Mouse (Mus musculus): Measurements from ENCODE around the gene Sema4a. TPM values are rescaled to one million over a fixed set of nuclear protein-coding genes. Genes with fewer than 3 reads are reported as not detected.
A peak's percentile ranks its signal among the peaks of the same experiment; 100 is the strongest.

The Sema4a gene
- polyA plus RNA-seq, 1 experiment from 2014 or later = 27.9 TPM

DNA sequence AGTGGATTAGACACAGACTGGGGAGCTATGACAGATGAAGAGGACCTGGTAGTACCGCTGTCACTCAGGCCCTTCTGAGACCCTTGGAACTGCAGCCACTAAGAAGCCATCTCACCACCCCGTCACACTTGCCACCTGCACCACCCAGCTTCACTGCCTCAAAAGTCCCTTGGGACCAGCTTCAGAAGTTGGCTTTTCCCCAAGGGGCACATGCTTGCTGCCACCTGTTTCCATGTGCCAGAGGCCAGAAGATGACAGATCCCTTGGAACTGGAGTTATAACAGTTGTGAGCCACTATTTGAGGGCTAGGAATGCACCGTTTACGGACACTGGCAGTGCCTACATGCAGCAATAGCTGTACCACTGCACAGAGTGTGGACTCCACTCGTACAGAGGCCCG, 65.7 kb downstream of the Sema4a start:
- no peak for TF ChIP-seq EP300 (optimal IDR thresholded peaks at IDR 0.05)
- no peak for TF ChIP-seq CTCF (IDR thresholded peaks at IDR 0.05; ENCODE audit: low read depth)
- DNase-seq (ENCODE audit: low spot score) (no peak), ATAC-seq (ENCODE audit: low FRiP score, low TSS enrichment) (peak; percentile 28; the same call in 1 of the 2 replicates)
- no peak overlapping the region for H3K4me2 ChIP-seq (replicated peaks; ENCODE audit: low read depth)
- no peaks in the 10 kb centered on the region for H3K9me3 ChIP-seq (ENCODE audit: control insufficient read depth, low read length)
- H3K27me3 ChIP-seq (ENCODE audit: control insufficient read depth, insufficient read depth, low read length) = no peaks in the 10 kb centered on the region
- H3K4me3 ChIP-seq (ENCODE audit: low read depth, low read length) = no peak overlapping the region
- 94% methylated on average over 6 of the region's 6 CpGs for WGBS
- H3K9ac ChIP-seq (ENCODE audit: low read length) = no peak overlapping the region
- no peak overlapping the region for H3K27ac ChIP-seq (replicated peaks)
- peaks cover 2% of the 10 kb centered on the region; the same call in 1 of the 2 replicates for H3K36me3 ChIP-seq (ENCODE audit: control insufficient read depth, insufficient read depth, low read length)
- H3K4me1 ChIP-seq (replicated peaks; ENCODE audit: control insufficient read depth, insufficient read depth) = no peaks in the 10 kb centered on the region

DNA sequence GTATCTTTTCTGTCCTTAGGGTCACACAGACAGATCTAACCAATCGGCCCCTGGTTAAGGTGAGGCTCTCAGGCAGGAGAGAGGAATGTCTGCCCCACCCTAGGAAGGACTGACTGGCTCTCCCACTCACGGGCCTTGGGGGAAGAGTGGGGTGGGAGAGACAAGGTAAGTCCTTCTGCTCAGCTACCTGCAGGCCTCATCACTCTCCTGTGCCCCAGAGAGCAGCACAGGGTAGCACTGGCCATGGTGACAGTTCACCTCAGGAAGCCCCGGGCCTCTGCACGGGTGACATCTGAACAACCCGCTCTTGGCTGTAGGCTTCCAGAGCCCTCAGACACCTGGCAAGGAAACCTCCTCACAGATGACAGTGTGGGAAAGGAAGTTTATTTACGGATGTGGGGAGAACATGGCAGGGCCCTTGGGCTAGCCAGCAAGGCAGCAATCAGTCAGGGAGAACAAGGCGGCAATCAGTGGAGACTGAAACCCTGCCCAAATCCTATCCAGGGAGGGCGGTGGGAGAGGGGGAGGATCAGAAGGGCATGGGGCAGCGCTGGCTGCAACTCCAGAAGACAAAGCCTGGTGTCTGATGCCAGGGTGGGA, 67.1 kb downstream of the Sema4a start:
- H3K4me3 ChIP-seq (ENCODE audit: low read depth, low read length) = no peak overlapping the region
- no peak overlapping the region for H3K4me2 ChIP-seq (replicated peaks; ENCODE audit: low read depth)
- no peaks in the 10 kb centered on the region for H3K4me1 ChIP-seq (replicated peaks; ENCODE audit: control insufficient read depth, insufficient read depth)
- no peak for TF ChIP-seq CTCF (IDR thresholded peaks at IDR 0.05; ENCODE audit: low read depth)
- TF ChIP-seq EP300 (optimal IDR thresholded peaks at IDR 0.05) = no peak
- 0 out of 2 replicates have a peak overlapping the region, but pooled peaks have one; percentile 8 for H3K9ac ChIP-seq (ENCODE audit: low read length)
- WGBS = 73% methylated on average over 9 of the region's 9 CpGs
- DNase-seq (ENCODE audit: low spot score) (no peak), ATAC-seq (ENCODE audit: low FRiP score, low TSS enrichment) (0 out of 2 replicates have a peak, but pooled peaks have one; percentile 36)
- H3K9me3 ChIP-seq (ENCODE audit: control insufficient read depth, low read length) = no peaks in the 10 kb centered on the region
- H3K27me3 ChIP-seq (ENCODE audit: control insufficient read depth, insufficient read depth, low read length) = no peaks in the 10 kb centered on the region
- peaks cover 2% of the 10 kb centered on the region; the same call in 1 of the 2 replicates for H3K36me3 ChIP-seq (ENCODE audit: control insufficient read depth, insufficient read depth, low read length)
- no peak overlapping the region for H3K27ac ChIP-seq (replicated peaks)

Small RNA genes lying within 50 kb of the gene (microRNA-seq; reads per million reads assigned to microRNA genes)
- gene Mir7011 = not detected

Other genes with a start within 250 kb of the Sema4a start
- 19.4 and 27.0 TPM in 2 replicates for gene Rhbg, start 206.5 kb downstream of the Sema4a start, polyA plus RNA-seq (2015; fragmentation: Nextera tagmentation; extraction: Ambion mirVana)
- 0.36 and 2.0 TPM in 2 replicates for gene Gm38392, start 174.0 kb downstream of the Sema4a start, polyA plus RNA-seq (2015; fragmentation: Nextera tagmentation; extraction: Ambion mirVana)
- gene Tsacc, start 164.2 kb downstream of the Sema4a start, polyA plus RNA-seq (2015; fragmentation: Nextera tagmentation; extraction: Ambion mirVana) = 9.1 and 9.3 TPM in 2 replicates
- gene Cct3, start 164.1 kb downstream of the Sema4a start, polyA plus RNA-seq (2015; fragmentation: Nextera tagmentation; extraction: Ambion mirVana) = 230 and 233 TPM in 2 replicates
- gene Glmp, start 136.2 kb downstream of the Sema4a start, polyA plus RNA-seq (2015; fragmentation: Nextera tagmentation; extraction: Ambion mirVana) = 161 and 166 TPM in 2 replicates
- 51.9 and 54.1 TPM in 2 replicates for gene Tmem79, start 125.0 kb downstream of the Sema4a start, polyA plus RNA-seq (2015; fragmentation: Nextera tagmentation; extraction: Ambion mirVana)
- 15.9 and 19.0 TPM in 2 replicates for gene Smg5, start 124.9 kb downstream of the Sema4a start, polyA plus RNA-seq (2015; fragmentation: Nextera tagmentation; extraction: Ambion mirVana)
- 12.3 and 16.2 TPM in 2 replicates for gene Paqr6, start 96.6 kb downstream of the Sema4a start, polyA plus RNA-seq (2015; fragmentation: Nextera tagmentation; extraction: Ambion mirVana)
- 199 and 225 TPM in 2 replicates for gene Bglap3, start 88.4 kb downstream of the Sema4a start, polyA plus RNA-seq (2015; fragmentation: Nextera tagmentation; extraction: Ambion mirVana)
- gene Bglap2, start 82.5 kb downstream of the Sema4a start, polyA plus RNA-seq (2015; fragmentation: Nextera tagmentation; extraction: Ambion mirVana) = 20.1 and 24.9 TPM in 2 replicates
- 0.64 TPM in 1 of 2 replicates, not detected in the other for gene Bglap, start 76.7 kb downstream of the Sema4a start, polyA plus RNA-seq (2015; fragmentation: Nextera tagmentation; extraction: Ambion mirVana)
- 55.6 and 58.1 TPM in 2 replicates for gene Pmf1, start 50.9 kb downstream of the Sema4a start, polyA plus RNA-seq (2015; fragmentation: Nextera tagmentation; extraction: Ambion mirVana)
- gene Slc25a44, start 36.0 kb downstream of the Sema4a start, polyA plus RNA-seq (2015; fragmentation: Nextera tagmentation; extraction: Ambion mirVana) = 9.7 and 9.8 TPM in 2 replicates
- gene Lmna, start 48.8 kb upstream of the Sema4a start, polyA plus RNA-seq (2015; fragmentation: Nextera tagmentation; extraction: Ambion mirVana) = 250 and 267 TPM in 2 replicates
- gene Mex3a, start 71.2 kb upstream of the Sema4a start, polyA plus RNA-seq (2015; fragmentation: Nextera tagmentation; extraction: Ambion mirVana) = 3.3 and 3.4 TPM in 2 replicates
- gene Rab25, start 87.1 kb upstream of the Sema4a start, polyA plus RNA-seq (2015; fragmentation: Nextera tagmentation; extraction: Ambion mirVana) = 252 and 271 TPM in 2 replicates
- 154 and 157 TPM in 2 replicates for gene Lamtor2, start 91.9 kb upstream of the Sema4a start, polyA plus RNA-seq (2015; fragmentation: Nextera tagmentation; extraction: Ambion mirVana)
- gene Ubqln4, start 92.6 kb upstream of the Sema4a start, polyA plus RNA-seq (2015; fragmentation: Nextera tagmentation; extraction: Ambion mirVana) = 19.5 and 21.8 TPM in 2 replicates
- gene Ssr2, start 114.7 kb upstream of the Sema4a start, polyA plus RNA-seq (2015; fragmentation: Nextera tagmentation; extraction: Ambion mirVana) = 257 and 271 TPM in 2 replicates
- 29.0 and 33.0 TPM in 2 replicates for gene Arhgef2, start 144.8 kb upstream of the Sema4a start, polyA plus RNA-seq (2015; fragmentation: Nextera tagmentation; extraction: Ambion mirVana)
- gene Rxfp4, start 192.0 kb upstream of the Sema4a start, polyA plus RNA-seq (2015; fragmentation: Nextera tagmentation; extraction: Ambion mirVana) = 0.07 TPM in 1 of 2 replicates, not detected in the other
- 38.1 and 45.9 TPM in 2 replicates for gene Khdc4, start 224.6 kb upstream of the Sema4a start, polyA plus RNA-seq (2015; fragmentation: Nextera tagmentation; extraction: Ambion mirVana)